Mouse (Mus musculus) lung, postnatal 0 days (tissue): ENCODE data around the gene Itgb5. TPM values are rescaled to one million over a fixed set of nuclear protein-coding genes. Genes with fewer than 3 reads are reported as not detected.

Experiments used
- ATAC-seq: fragments of 200-750 bp; cut with Nextera tagmentation; 2 replicates; pipeline ENCODE4 v1.8.0; 2017; ENCODE audit warnings: moderate library complexity
- DNase-seq: peaks from one replicate; pipeline ENCODE4 v3.0.0-alpha.2; 2016; ENCODE audit warnings: low spot score
- H3K27ac ChIP-seq: fragments of 300-500 bp; sonication (generic); 2 replicates; pipeline ENCODE4 v1.5.1; 2014; ENCODE audit warnings: antibody characterized with exemption, mild to moderate bottlenecking, low read length, mixed read lengths
- H3K27me3 ChIP-seq: fragments of 300-500 bp; sonication (generic); replicated peaks from 2 replicates; pipeline ENCODE4 v1.6.1; 2014; ENCODE audit warnings: low read length, mixed read lengths; ENCODE audit not compliant: insufficient read depth
- H3K36me3 ChIP-seq: fragments of 300-500 bp; sonication (generic); 2 replicates; pipeline ENCODE4 v1.6.1; 2014; ENCODE audit warnings: low read length, mixed read lengths; ENCODE audit not compliant: insufficient read depth
- H3K4me1 ChIP-seq: fragments of 300-500 bp; sonication (generic); 2 replicates; pipeline ENCODE4 v1.6.1; 2014; ENCODE audit warnings: antibody characterized with exemption, low read depth, low read length, mixed read lengths; ENCODE audit not compliant: insufficient read depth
- H3K4me2 ChIP-seq: fragments of 300-500 bp; sonication (generic); replicated peaks from 2 replicates; pipeline ENCODE4 v1.6.1; 2014; ENCODE audit warnings: low read depth, mild to moderate bottlenecking, low read length, moderate library complexity, mixed read lengths
- H3K4me3 ChIP-seq: fragments of 300-500 bp; sonication (generic); 2 replicates; pipeline ENCODE4 v1.5.1; 2014; ENCODE audit warnings: low read depth, low read length
- H3K9ac ChIP-seq: fragments of 300-500 bp; sonication (generic); replicated peaks from 2 replicates; pipeline ENCODE4 v1.6.1; 2014; ENCODE audit warnings: low read depth, mild to moderate bottlenecking
- H3K9me3 ChIP-seq: fragments of 300-500 bp; sonication (generic); 2 replicates; pipeline ENCODE4 v1.6.1; 2016; ENCODE audit warnings: low read length, mixed read lengths
- CTCF ChIP-seq: IDR thresholded peaks from 2 replicates; pipeline ENCODE4 v1.5.1; 2016; ENCODE audit warnings: antibody characterized with exemption, mild to moderate bottlenecking
- EP300 ChIP-seq: IDR thresholded peaks from 2 replicates; pipeline ENCODE4 v1.6.1; 2016; ENCODE audit warnings: antibody characterized with exemption, mild to moderate bottlenecking, control low read depth
- WGBS: fragments of 180-500 bp; shearing (Covaris S2); extraction: QIAGEN DNeasy Blood & Tissue Kit; methylation state at CpG from one replicate; pipeline ENCODE4 v1.1.7; 2014; 5-methylcytosine and 5-hydroxymethylcytosine counted together
- polyA plus RNA-seq: library from polyadenylated mRNA; unstranded; fragments of >200 nt; fragmentation: Nextera tagmentation; extraction: Ambion mirVana; gene quantifications from 2 replicates; pipeline ENCODE4 v1.2.1, GENCODE M21; 2015

The Itgb5 gene
- polyA plus RNA-seq, 1 experiment from 2014 or later, result 34.5 TPM

DNA sequence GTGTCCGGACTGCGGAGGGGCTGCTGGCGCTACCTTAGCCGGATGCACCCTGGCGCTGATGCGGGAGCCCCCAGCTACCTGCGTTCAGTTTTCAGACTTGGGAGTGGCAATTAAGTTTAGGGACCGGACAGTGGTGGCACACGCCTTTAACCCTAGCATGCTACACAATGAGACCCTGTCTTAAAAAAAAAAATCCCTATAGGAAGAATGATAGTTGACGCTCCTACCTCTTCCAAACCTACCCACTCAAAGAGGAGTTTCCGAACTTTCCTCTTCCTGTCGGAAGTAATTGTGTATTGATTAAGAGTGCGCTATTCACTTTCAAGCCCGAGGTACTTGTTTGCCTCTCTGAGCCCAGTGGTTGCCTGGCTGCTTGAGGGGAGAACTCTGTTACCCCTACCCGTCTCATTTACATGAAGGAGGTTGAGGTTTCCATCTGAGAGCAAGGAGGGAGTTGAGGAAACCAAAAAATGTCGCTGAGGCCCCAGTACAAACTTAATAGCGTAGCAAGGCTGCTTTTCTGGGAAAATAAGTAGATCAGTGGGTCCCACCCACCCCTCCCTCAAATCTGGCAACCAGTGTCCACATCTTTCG is 1.1 kb downstream of the Itgb5 start:
- no peaks in the 10 kb centered on the region for H3K36me3 ChIP-seq
- peak overlapping the region; percentile 80 for H3K4me3 ChIP-seq
- ATAC-seq (no peak), DNase-seq (no peak)
- no peaks in the 10 kb centered on the region for H3K9me3 ChIP-seq
- TF ChIP-seq EP300 (no peak), CTCF (no peak)
- 6% methylated on average over 18 of the region's 18 CpGs for WGBS
- no peaks in the 10 kb centered on the region for H3K27me3 ChIP-seq
- peaks cover 13% of the 10 kb centered on the region; the same call in 1 of the 2 replicates for H3K4me1 ChIP-seq
- H3K4me2 ChIP-seq, result peak overlapping the region; percentile 98
- H3K9ac ChIP-seq, result peak overlapping the region; percentile 74
- H3K27ac ChIP-seq, result peak overlapping the region; percentile 71; the same call in 1 of the 2 replicates

DNA sequence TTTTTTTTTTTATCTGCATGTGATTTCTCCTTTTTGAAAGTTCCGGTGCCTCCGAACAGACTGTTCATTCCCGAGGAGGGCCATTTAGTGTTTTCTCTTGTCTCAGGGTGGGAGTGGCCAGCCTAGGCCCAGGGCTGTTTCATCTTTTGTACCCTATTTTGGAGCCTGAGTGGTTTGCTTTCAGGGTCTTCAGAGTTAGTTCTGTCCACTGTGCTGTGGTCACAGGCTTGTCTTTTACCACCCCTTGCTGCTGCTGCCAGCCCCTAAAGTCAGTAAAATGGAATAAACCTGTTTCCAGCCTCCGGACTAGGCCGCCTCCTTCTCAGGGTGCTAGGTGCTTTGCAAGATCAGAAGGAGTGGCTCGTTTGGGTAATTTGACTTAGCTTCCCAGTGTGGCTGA is 2.6 kb downstream of the Itgb5 start:
- Histone ChIP-seq H3K27ac (no peak overlapping the region), H3K4me1 (peaks cover 13% of the 10 kb centered on the region; the same call in 1 of the 2 replicates), H3K4me2 (peak overlapping the region; percentile 51), H3K27me3 (no peaks in the 10 kb centered on the region), H3K9me3 (no peaks in the 10 kb centered on the region), H3K36me3 (no peaks in the 10 kb centered on the region), H3K9ac (no peak overlapping the region), H3K4me3 (no peak overlapping the region)
- 81% methylated on average over 6 of the region's 6 CpGs for WGBS
- DNase-seq (no peak), ATAC-seq (no peak)
- TF ChIP-seq EP300 (no peak), CTCF (no peak)

DNA sequence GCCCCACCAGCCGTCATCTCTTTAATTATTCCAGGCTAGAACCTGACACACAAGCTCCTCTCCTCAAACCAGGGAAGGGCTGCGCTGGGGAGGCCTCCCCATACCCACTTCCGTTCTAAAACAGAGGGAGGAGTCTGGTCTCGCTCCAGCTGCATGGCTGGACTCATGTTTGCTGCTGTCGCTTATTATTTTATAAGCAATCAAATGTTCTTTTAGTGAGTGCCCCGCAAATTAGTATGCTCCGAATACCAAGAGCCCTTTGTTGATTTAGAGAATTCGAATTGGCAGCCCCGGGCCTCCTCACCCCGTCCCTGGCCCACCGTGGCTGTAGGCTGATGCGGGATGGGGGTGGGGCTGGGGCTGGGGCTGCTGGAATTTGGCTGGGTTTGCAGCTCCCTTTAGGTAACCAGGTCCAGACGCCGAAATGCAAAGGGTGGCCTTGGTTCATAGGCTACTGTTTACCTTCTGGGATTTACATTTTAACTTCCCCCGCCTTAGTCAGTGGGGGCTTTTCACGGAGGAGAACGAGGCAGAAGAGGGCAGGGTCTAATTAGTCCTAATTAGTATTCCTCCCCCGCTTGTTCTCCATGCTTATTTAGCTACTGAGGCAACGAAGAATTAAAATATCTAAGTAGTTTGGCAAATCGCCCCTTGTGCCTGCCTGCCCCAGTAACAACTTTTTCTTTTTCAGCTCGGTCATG is 3.4 kb downstream of the Itgb5 start:
- TF ChIP-seq CTCF (no peak), EP300 (no peak)
- DNase-seq (peak; percentile 63), ATAC-seq (no peak)
- H3K4me1 ChIP-seq, result peaks cover 13% of the 10 kb centered on the region; the same call in 1 of the 2 replicates
- H3K4me3 ChIP-seq, result peak overlapping the region; percentile 18; the same call in 1 of the 2 replicates
- peak overlapping the region; percentile 51 for H3K4me2 ChIP-seq
- H3K27ac ChIP-seq, result no peak overlapping the region
- H3K9ac ChIP-seq, result no peak overlapping the region
- H3K9me3 ChIP-seq, result no peaks in the 10 kb centered on the region
- 8% methylated on average over 21 of the region's 21 CpGs for WGBS
- H3K27me3 ChIP-seq, result no peaks in the 10 kb centered on the region
- no peaks in the 10 kb centered on the region for H3K36me3 ChIP-seq

DNA sequence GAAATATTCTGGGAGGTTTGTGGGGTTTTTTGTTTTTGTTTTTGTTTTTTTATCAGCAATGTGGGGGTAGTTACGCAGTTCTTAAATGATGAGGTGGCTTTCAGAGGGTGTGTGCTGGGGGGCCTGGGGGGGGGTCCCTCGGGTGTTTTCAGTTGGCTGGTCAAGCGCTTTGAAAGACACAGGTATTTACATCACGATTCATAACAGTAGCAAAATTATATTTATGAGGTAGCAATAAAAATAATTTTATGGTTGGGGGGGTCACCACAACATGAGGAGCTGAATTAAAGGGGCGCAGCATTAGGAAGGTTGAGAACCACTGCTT is 3.9 kb downstream of the Itgb5 start:
- no peak for ATAC-seq
- Histone ChIP-seq H3K9me3 (no peaks in the 10 kb centered on the region), H3K4me2 (peak overlapping the region; percentile 51), H3K9ac (no peak overlapping the region), H3K27ac (no peak overlapping the region), H3K4me3 (peak overlapping the region; percentile 23; the same call in 1 of the 2 replicates), H3K36me3 (no peaks in the 10 kb centered on the region), H3K4me1 (peaks cover 13% of the 10 kb centered on the region; the same call in 1 of the 2 replicates), H3K27me3 (no peaks in the 10 kb centered on the region)
- TF ChIP-seq EP300 (no peak), CTCF (no peak)
- 18% methylated on average over 5 of the region's 5 CpGs for WGBS
- no peak for DNase-seq

DNA sequence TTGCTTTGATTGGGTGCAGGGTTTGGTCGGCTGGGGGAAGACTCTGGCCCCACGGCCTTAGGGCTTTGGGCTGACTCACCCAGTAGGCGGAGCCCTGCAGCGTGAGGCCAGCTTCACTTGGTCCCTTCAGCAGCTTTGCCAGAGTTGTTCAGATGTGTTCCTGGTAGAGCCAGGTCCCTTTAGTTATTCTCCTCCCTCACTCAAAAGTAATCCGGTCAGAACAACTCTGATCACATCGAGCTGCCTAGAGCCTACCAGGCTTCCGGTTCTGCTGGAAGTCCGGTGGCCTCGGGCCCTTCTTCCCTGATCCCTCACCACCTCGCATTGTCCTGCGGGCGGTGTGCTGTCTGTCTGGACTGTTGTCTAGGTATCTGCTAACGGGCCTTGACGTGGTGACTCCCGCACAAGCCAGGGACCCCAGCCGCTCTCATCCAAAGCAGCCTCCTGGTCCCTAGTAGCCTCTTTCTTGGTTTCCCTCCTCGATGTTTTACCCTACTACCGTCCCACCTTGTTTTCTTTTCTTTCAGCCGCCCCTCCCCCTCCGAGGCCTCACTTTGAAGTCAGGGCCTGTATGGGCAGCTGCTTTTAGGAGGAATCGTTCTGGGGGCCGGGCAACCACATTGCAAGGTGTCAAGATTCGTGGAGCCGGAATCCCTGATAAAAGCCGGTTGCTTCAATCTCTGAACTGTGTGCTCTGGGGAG is 4.5 kb downstream of the Itgb5 start:
- Histone ChIP-seq H3K9me3 (no peaks in the 10 kb centered on the region), H3K27ac (0 out of 2 replicates have a peak overlapping the region, but pooled peaks have one; percentile 23), H3K9ac (no peak overlapping the region), H3K36me3 (no peaks in the 10 kb centered on the region), H3K4me1 (peaks cover 12% of the 10 kb centered on the region; the same call in 1 of the 2 replicates), H3K4me3 (peak overlapping the region; percentile 23), H3K4me2 (peak overlapping the region; percentile 51), H3K27me3 (no peaks in the 10 kb centered on the region)
- DNase-seq, result peak; percentile 75
- peak; percentile 46 for TF ChIP-seq CTCF
- no peak for TF ChIP-seq EP300
- 10% methylated on average over 25 of the region's 25 CpGs for WGBS
- peak; percentile 52; the same call in 1 of the 2 replicates for ATAC-seq

DNA sequence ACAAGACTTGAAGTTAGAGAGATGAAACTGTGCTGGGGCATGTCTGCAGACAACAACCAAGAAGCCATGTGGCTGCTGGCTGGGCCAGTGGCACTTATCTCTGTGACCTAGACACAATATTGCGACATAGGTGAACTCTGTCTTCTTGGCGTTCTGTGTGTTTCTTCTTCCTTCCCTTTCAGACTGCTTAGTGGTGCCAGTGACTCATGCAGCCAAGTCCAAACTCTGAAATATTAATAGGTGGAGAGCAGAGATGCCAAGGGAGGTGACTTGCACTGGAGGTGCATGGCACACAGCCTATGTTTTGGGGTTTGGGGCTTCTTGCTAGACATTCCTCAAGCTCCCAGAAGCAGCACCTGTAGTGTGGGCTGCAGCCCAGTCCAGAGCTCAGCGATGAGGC is 7.2 kb downstream of the Itgb5 start:
- Histone ChIP-seq H3K4me2 (no peak overlapping the region), H3K36me3 (no peaks in the 10 kb centered on the region), H3K9me3 (no peaks in the 10 kb centered on the region), H3K9ac (no peak overlapping the region), H3K4me3 (no peak overlapping the region), H3K27ac (no peak overlapping the region), H3K4me1 (peaks cover 9% of the 10 kb centered on the region; the same call in 1 of the 2 replicates), H3K27me3 (no peaks in the 10 kb centered on the region)
- 0 out of 2 replicates have a peak, but pooled peaks have one; percentile 15 for ATAC-seq
- TF ChIP-seq CTCF, result no peak
- no peak for TF ChIP-seq EP300
- WGBS, result 53% methylated on average over 3 of the region's 3 CpGs
- peak; percentile 45 for DNase-seq
